Mouse (Mus musculus): ENCODE results near the gene Nup85.
A peak's percentile ranks its signal among the peaks of the same experiment; 100 is the strongest.

Nup85 gene

DNA sequence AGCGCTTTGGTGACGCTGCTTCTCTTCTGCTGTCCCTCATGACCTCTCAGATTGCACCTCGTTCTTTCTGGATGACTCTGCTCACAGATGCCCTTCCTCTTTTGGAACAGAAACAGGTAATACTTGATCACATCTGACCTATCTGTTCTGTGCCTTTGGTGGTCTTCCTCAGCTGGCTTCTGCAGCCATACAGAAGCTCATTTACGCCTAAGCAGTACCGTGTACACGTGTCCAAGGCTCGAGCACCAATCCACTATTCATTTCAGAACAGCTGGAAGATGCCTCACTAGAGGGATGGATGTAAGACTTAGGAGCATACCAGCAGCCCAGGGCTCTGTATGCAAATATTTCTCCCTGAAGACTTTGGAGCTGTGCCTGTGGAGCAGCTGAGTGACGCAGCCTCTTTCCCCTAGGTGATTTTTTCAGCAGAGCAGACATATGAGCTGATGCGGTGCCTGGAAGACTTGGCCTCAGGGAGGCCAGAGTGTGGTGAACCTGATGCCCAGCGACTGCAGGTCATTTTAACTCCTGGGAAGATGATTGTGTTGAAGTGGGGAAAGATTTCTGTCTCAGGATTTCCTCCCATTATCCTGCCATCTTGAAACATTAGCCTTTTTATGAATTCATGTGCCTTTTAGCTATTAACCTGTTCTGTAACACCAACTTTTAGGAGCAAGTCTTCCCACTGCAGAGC, 18.8 kb downstream of the Nup85 start:
- DNase-seq (ENCODE audit: extremely low spot score, low spot score), result no peak

DNA sequence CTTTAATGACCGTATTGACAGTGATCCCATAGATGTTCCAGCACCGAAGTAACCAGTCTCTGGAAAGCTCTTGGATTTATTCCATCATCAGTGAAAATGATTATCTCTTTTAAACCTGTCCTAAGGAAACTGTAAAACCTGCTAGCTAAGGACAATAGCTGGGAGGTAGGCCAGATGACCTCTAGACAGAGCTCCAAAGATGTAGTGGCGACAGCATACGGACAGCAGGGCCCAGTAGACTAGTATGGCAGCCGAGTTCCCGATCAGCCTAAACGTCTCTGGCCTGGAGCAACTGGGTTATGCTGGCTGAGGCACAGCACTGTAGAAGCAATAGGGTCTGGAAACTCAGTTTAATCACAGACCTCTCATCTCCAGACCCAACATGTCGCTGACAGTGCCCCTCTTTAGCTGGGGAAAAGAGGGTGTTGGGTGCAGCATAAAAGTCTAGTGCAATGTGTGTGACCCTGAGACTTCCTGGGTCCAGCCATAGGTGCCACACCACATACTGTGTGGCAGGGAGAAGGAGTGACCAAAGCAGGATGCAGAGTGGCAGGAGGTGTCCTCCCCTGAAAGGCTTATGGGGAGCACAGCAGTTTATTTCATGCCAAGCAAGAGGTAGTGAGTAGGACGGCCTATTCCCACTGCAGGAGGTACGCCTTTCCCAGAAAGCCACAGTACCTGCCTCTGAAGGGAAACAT, 20.3 kb downstream of the Nup85 start:
- DNase-seq (ENCODE audit: extremely low spot score, low spot score), result no peak

DNA sequence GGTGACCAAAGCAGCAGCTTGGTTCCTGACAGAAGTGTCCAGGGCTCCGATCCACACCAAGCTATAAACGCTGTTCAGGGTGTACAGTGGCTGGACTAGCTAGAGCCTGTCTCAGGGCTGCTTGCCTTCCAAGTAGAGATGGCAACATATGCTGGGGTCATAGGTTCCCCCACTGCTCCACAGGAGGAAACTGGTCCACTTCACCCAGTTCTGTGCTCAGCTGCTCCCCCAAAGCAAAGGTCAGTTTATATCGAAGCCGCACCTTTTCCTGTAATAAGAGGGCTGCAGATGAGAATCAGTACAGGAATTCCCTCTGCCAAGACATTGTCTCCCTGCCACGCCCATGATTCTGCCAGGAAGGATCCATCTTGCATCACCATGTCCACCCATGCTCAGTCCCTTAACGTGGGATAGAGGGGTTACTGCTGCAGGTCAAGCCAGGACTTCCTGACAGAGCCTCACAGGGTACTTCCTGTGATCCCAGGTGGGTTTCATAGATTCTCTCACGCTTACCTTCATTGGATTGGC, 21.4 kb downstream of the Nup85 start:
- no peak for DNase-seq (ENCODE audit: extremely low spot score, low spot score)

DNA sequence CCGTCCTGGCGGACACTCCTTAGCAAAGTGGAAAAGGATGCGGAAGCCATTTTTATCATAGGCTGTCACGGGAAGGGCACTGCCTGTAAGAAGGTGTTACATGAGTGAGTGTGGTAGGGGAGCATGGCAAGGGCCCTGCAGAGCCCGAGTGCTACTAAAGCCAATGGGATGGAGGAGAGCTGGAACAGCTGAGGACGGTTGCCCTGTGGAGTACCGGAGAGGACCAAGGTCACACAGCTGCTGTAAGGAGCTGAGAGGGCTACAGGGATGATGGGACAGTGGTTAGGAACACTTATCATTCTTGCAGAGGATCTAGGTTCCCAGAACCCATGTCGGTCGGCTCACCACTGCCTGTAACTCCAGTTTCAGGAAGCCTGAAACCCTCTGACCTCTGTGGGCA, 22.2 kb downstream of the Nup85 start:
- no peak for DNase-seq (ENCODE audit: extremely low spot score, low spot score)

DNA sequence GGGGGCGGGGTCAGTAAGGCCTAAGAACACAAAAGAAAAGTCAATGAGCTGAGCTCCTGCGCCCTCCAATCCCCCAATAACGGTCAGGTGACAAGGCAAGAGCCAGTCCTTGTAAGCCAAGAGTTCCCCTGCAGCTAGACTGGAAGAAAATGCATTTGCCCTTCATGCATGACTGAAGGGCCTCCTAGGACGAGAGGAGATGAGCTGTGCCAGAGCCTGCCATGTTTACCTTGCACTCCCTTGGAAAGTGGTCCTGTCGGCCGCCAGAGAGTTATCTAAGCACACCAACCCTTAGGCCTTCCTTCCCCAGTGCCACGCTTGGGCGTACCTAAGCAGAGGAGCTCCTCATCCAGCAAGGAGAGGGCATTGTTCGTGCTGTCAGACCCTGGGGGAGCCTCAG, 23.8 kb downstream of the Nup85 start:
- DNase-seq (ENCODE audit: extremely low spot score, low spot score), result no peak

DNA sequence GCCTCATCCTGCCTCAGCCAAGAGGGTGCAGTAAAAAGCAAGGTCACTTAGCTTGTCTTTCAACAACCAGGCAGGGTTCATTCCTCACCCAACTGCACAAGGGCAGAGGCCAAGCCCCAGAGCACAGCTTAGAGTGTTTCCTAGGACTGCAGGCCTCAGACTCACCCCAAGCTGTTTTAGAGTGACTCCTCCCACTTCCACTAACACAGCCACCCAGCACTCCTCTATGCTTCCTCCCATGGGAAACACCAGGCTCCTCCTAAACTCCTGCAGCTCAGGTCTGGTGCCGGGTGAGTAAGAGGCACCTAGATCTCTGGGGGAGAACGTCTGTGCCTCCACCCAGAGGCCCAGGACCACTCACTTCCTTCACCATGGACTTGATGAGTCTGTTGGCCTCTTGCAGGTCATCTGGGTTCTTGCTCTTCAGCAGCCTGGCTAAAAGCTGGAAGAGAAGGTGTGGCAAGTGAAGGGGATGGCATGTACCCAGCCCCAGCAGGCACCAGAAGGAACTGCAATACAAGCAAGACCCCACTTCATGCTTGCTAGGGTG, 26.4 kb downstream of the Nup85 start:
- no peak for DNase-seq (ENCODE audit: extremely low spot score, low spot score)

DNA sequence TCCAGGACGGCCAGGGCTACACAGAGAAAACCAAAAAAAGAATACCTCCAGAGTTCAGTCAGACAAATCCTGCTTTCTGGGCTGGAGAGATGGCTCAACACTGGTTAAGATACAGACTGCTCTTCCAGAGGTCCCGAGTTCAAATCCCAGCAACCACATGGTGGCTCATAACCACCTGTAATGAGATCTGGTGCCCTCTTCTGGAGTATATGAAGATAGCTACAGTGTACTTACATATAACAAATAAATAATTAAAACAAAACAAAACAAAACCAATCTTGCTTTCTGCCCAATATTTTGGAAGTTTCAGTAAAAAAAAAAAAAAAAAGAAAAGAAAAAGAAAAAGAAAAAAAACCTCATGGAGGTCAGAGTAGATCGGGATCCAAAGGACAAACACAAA, 31.0 kb downstream of the Nup85 start:
- no peak for DNase-seq (ENCODE audit: extremely low spot score, low spot score)

DNA sequence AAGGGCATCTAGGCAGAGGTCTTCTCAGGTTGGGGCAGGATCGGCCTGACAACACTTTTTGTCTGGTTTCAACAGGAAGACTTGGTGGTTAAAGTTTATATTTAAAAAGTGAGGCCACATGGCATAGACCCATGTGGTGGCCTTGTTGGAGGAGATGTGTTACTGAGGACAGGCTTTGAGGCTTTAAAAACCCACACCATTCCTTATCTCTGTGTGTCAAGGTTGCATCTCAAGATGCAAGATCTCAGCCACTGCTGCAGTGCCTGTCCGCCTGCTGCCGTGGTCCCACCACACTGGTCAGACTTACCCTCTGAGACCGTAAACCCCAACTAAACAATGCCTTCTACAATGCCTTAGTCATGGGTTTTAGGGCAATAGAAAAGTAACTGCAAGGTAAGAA, 34.1 kb downstream of the Nup85 start:
- DNase-seq (ENCODE audit: extremely low spot score, low spot score), result no peak

DNA sequence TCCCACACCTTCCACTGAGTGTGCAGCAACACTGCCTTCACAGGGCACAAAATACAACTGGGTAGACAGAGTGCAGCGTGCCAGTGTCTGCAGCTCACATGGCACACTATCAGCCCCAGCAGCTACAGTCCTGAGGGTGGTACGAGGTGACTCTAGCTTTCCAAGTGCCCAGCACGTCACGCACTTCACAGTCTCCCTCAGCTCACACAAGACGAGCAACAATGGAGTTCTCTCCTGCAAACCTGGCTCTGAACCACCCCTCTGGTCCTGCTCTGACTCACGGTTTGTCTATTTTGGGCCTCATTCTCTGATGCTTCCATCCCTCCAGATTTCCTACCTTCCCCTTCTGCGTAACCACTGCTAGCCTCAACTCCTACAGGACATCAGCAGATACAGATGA, 35.5 kb downstream of the Nup85 start:
- no peak for DNase-seq (ENCODE audit: extremely low spot score, low spot score)

DNA sequence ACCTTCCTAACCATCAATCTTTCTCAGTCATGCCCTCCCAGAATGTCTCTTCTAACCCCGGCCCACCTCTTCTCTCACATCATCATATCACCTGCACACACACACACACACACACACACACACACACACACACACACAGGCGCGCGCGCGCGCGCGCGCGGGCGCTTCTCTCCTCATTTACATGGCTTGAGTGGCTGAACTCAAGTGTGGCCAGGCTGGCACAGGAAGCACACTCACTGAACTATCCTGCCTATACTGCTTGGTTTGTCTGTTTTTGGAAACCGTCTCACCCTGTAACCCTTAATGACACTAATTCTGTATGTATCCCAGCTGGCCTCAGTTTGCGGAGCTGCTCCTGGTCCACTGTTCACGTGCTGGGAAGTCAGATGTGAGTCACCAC, 36.5 kb downstream of the Nup85 start:
- DNase-seq (ENCODE audit: extremely low spot score, low spot score), result no peak

DNA sequence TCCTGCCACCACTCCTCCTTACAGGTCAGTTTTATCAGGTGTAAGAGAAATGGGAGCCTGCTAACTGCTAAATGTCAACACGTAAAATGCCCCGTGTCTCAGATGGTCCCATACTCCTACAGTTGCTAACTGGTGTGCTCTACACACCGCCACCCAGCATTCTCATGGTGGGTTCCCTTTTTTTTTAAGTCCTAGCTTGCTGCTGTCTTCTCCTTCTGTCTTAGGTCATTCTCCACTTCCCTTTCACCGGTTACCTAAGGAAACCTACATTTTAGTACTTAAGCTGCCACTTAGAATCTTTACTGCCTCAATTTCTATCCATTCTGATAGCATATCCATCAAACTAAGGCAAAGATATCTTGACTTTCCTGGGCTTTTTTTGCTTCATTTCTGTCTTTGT, 36.9 kb downstream of the Nup85 start:
- no peak for DNase-seq (ENCODE audit: extremely low spot score, low spot score)

DNA sequence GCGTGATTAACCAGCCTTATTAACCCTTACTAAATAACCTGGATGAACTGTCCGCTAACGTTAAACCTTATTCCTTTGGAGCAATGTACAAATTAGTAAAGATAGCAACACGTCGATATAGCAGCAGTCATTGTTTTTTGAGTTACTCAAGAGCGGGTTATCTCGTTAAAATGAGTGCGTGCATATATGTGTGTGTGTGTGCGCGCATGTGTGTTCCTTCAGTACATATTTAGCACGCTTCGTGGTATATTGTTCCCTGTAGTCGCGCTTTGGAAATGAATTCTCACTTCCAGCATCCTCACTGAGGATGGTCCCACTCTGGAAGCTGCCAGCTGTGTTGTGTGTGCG, 38.9 kb downstream of the Nup85 start:
- DNase-seq (ENCODE audit: extremely low spot score, low spot score), result no peak

DNA sequence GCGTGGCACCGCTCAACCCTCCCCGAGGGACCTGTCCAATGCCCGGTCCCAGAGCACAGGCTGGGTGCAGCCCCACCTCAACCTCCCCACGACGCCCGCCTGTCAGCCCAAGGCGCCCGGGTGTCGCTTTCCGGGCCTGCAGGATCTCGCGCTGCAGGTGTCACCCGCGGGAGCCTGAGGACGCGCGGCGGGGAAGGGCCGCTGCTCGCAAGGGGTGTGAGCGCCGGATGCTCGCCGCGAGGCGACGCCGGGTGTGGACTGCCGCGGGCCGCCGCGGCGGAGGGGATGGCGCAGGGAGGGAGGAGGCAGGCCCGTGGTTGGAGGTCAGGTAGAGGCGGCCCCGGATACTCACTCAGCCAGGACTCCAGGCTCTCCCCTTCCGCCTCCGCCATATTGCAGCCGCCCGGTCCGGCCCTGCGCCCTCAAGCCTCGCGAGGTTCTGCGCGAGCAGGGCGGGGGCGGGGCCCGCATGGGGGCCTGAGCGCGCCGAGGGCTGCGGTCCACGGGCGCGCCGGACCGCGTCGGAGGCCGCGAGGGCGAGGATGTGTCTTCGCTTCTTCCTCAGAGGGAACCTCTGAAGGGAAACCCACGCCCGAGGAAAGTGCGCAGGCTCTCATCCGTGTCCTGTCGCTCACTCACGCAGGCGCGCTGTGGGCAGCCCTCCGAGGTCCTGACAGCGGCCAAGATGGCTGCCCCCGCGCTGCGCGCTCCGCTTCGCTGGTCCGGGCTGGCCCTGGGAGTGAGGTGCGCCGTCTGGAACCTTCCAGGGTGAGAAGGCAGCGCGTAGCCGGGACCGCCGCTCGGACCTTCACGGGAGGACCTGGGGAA, 39.5 kb downstream of the Nup85 start, which contains the start of the genes Mrps7 and Gga3:
Mrps7 (plus strand) TSS at position 450 of the 828 bp plus-strand sequence.
Gga3 (minus strand) TSS at position 576 of the 828 bp plus-strand sequence.
- DNase-seq (ENCODE audit: extremely low spot score, low spot score), result peak; percentile 89

DNA sequence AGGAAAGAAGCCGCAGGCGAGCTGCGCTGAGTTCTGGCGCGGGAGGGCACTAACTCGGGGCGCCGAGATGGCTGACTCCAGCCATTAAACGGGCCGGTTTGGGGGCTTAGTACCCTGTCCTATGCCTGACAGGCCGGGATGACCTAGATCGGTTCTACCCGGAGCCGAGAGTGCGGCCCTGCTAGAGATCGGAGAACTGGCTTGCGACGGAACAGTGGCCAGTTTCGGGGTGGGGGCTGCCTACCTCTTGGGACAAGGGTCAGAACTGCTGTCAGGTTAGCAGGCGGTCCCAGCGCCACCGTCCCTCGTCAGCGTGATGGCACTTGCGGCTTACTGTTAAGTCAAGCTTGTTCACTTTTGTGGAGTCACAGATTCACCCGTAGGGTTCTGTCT, 40.1 kb downstream of the Nup85 start:
- DNase-seq (ENCODE audit: extremely low spot score, low spot score), result no peak

DNA sequence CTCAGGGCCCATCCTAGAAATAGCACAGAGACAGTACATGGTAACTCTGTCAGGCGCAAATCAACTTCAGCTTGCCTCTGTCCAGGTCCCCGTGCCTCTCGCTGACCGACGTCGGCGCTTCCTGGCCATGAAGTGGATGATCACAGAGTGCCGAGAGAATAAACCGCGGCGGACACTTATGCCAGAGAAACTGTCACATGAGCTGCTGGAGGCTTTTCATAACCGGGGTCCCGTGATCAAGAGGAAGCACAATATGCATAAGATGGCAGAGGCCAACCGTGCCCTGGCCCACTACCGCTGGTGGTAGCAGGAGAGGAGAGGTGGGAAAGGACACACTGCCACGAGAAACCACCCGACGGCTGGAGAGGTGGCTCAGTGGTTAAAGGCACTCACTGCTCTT, 42.5 kb downstream of the Nup85 start:
- DNase-seq (ENCODE audit: extremely low spot score, low spot score), result no peak

DNA sequence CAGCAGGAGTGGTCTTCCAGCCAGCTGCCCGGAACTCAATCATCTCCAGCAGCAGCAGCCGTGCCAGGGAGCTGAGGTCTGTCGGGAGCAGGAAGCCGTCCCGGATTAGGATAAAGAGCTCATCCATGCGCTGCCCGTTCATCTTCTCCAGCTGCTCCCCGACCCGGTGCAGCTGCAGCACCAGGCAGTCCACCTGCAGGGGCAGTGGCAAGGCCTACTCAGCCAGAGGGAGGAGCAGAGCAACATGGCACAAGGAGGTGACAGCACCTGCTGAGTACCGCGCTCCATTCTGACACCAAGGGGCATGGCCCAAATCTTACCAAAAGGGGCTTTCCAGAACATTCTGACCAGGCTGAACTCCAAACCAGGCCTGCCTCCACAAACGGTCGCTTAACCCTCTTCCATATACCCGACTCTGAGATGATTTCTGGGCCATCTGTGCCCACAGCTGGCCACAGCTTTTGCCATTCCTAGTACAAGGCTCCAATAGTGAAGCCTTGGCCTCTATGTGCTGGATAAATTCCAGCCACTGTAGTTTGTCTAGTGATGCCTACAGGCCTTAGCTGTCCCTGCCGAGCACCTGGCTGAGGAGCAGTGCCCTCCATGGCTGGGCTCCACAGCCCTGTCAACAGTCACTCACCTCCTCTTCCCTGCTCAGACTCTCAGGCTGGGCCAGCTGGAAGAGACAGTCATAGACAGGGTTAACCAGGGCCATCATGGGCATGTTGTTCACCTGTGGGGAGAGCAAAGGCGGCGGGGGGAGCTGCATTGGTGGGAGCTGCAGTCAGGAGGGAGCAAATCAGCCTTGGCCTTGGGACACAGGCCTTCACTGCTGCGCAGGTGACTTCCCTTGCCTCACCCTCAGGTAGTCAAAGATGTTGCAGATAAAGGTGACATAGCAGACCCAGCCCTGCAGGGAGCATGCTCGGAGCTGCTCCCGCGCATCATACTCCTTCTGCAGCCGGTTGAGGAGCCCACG, 44.5 kb downstream of the Nup85 start:
- no peak for DNase-seq (ENCODE audit: extremely low spot score, low spot score)

DNA sequence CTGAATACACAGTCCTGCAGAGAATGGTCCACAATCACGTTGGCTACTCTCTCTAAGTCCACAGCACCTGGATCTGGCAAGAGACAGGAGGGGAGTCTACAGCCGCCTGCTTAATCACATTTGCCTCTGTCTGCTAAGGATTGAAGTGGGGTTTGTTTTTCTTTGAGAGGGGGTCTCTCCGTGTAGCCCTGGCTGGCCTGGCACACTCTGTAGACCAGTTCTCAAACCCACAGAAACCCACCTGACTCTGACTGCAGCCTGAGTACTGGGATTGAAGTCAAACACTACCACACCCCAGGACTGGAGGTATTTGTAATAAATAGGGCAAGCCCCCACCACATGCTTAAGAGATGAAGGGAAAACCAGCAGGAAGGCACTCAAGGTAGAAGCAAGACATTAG, 45.3 kb downstream of the Nup85 start:
- DNase-seq (ENCODE audit: extremely low spot score, low spot score), result no peak

DNA sequence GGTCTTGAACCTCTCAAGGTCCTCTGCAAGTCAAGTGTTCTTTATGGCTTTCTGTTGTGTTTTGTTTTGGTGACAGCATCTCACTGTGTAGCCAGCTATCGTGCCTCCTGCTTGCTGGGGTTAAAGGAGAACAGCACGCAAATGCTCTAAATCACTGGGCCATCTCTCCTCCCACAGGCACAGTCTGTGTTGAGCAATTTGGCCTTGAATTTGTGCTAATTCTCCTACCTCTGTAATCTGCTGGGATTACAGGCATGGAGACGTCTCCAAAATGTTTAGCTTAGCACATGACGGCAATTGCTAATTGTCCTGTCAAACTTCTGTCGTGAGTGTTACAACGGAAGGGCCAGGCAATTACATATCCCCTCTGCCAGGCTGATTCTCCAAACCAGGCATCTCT, 46.9 kb downstream of the Nup85 start:
- no peak for DNase-seq (ENCODE audit: extremely low spot score, low spot score)

DNA sequence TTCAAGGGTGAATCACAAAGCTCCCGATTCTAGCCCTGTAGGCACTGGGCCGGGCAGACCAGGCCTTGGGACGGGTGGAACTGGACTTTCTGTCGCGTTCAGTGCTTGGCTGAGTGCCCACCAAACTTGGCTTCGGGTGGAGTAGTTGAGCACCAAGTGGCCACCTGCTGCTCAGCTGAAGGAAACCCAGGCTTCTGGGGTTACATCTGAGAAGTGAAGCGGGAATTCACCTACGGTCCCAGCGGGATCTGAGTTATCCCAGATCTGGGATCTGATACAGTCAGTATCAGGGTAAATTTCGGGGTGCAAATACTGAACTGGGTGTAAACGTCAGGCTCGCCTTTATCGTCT, 47.8 kb downstream of the Nup85 start:
- no peak for DNase-seq (ENCODE audit: extremely low spot score, low spot score)

DNA sequence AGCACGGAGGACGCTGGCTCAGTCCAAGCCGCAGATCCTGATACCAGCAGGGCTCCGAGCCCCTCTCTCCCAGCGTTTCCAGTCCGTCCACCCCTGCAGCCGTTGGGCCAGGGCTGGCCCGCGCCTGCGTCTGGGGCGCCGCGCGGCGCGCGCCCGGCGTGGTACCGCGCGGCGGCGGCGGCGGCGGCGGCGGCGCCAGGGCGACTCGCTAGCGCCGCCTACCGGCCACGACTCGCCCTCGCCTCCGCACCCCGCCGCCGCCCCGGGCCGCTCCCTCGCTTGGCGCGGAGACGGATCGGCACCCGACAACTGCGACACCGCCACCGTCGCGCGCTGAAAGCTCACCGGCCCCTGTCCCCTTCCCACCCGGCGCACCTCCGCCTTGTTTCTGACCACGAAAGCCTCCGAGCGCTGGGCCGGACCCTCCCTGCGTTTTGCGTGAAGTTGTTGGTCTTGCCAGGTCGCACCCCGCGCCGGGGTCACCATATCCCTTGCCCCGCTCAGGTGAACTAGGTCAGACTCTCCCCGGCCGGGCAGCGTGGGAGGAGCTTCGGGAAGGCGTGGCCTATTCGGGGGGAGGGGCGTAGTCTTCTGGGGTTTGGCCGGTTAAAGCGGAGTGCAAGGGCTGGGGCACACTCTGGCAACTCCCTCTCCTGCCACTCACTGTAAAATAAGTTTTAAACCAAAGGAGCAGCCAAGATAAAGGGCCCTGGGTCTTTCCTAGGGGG, 48.3 kb downstream of the Nup85 start, which contains the start of gene Mif4gd:
Mif4gd (minus strand) TSS at position 560 of the 728 bp plus-strand sequence.
- DNase-seq (ENCODE audit: extremely low spot score, low spot score), result peak; percentile 88

Measured in neural tube, embryonic 10.5 days (tissue).